ENCODE assay signal across 27 mouse cellular contexts in genomic region chr9:119028226-119029195, GRCm38 (mm10). TPM values are rescaled to one million over a fixed set of nuclear protein-coding genes. Genes with fewer than 3 reads are reported as not detected.
A peak's percentile ranks its signal among the peaks of the same experiment; 100 is the strongest.
DNase-seq lines count a peak whose midpoint lies in the region; ATAC-seq lines count a peak whose summit lies in the region.
"Had no signal": no experiment of that assay in that cellular context is flagged by ENCODE, and none has a peak within 500 bp of the region (broad histone marks: within the 10 kb centered on the region; RNA-seq: fewer than 3 reads in every experiment).

No protein-coding gene starts in this region.

- H3K4me1 ChIP-seq in liver, embryonic 15.5 days (replicated peaks) = peaks cover 4% of the 10 kb centered on the region; the same call in 1 of the 2 replicates
- H3K4me1 ChIP-seq in brown adipose tissue, adult 24 weeks (ENCODE audit: control insufficient read depth, insufficient read depth, insufficient read length, low read length) = peaks cover 33% of the 10 kb centered on the region

- H3K27ac ChIP-seq in liver, embryonic 15.5 days (replicated peaks) = 0 out of 2 replicates have a peak overlapping the region, but pooled peaks have one; percentile 2
- H3K27ac ChIP-seq in brown adipose tissue, adult 24 weeks (replicated peaks; ENCODE audit: low read depth, low read length) = peak overlapping the region; percentile 98
- H3K27ac ChIP-seq: embryonic facial prominence, embryonic 13.5 days; forebrain, embryonic 10.5 days; forebrain, embryonic 15.5 days; limb, embryonic 12.5 days; midbrain, embryonic 12.5 days; neural tube, embryonic 13.5 days had no signal

- H3K4me2 ChIP-seq in liver, embryonic 15.5 days = no peak overlapping the region
- H3K4me2 ChIP-seq: embryonic facial prominence, embryonic 13.5 days; forebrain, embryonic 15.5 days; limb, embryonic 12.5 days; liver, embryonic 11.5 days; midbrain, embryonic 12.5 days; neural tube, embryonic 13.5 days had no signal

- 76% methylated on average over 27 of the region's 27 CpGs for WGBS in liver, embryonic 15.5 days (ENCODE audit: insufficient replicate concordance)

- peak; percentile 12; the same call in 1 of the 2 replicates for ATAC-seq in liver, embryonic 15.5 days (ENCODE audit: insufficient read depth)
- ATAC-seq: CD4-positive, CD25-positive, alpha-beta regulatory T cell, adult 4 months; forebrain, embryonic 15.5 days; hindbrain, embryonic 16.5 days had no signal

- no peaks in the 10 kb centered on the region for H3K9me3 ChIP-seq in liver, embryonic 15.5 days (replicated peaks)
- H3K9me3 ChIP-seq: embryonic facial prominence, embryonic 13.5 days; forebrain, embryonic 10.5 days; forebrain, embryonic 15.5 days; limb, embryonic 12.5 days; megakaryocyte, embryonic 14.5 days; midbrain, embryonic 12.5 days; neural tube, embryonic 13.5 days had no signal

- no peak overlapping the region for H3K9ac ChIP-seq in liver, embryonic 15.5 days
- H3K9ac ChIP-seq: embryonic facial prominence, embryonic 13.5 days; forebrain, embryonic 15.5 days; limb, embryonic 12.5 days; liver, postnatal 0 days; midbrain, embryonic 12.5 days; neural tube, embryonic 13.5 days had no signal

- H3K4me3 ChIP-seq in liver, embryonic 15.5 days (replicated peaks) = no peak overlapping the region
- H3K4me3 ChIP-seq in brown adipose tissue, adult 24 weeks (ENCODE audit: insufficient read depth, low read depth, low read length) = no peak overlapping the region
- H3K4me3 ChIP-seq: embryonic facial prominence, embryonic 13.5 days; forebrain, embryonic 10.5 days; forebrain, embryonic 15.5 days; limb, embryonic 12.5 days; megakaryocyte, embryonic 14.5 days; midbrain, embryonic 12.5 days; myocyte; neural tube, embryonic 13.5 days had no signal

- intact Hi-C loops in heart, postnatal 14 days (cut with DNase I) = loop anchor here (1.0 kb wide), 1 partner anchor 107 kb away; no protein-coding TSS in a partner anchor

- peaks cover 3% of the 10 kb centered on the region for H3K36me3 ChIP-seq in liver, embryonic 15.5 days (replicated peaks)

- peak; percentile 63 for DNase-seq in adrenal gland, postnatal 14 days
- no peak for DNase-seq in adrenal gland, postnatal 25 days
- no peak for DNase-seq in liver
- DNase-seq in 416B (ENCODE audit: low read depth) = peak; percentile 44
- no peak for DNase-seq in MN1 (ENCODE audit: low spot score)
- DNase-seq in heart, postnatal 14 days = no peak
- DNase-seq: cerebellum, adult 18-20 months; cerebellum, postnatal 10 days; kidney, postnatal 4 days; liver, postnatal 0 days; lung, postnatal 14 days; right cerebral cortex, adult 18-20 months; spleen, adult 18-20 months; thymus, postnatal 14 days had no signal

- H3K27me3 ChIP-seq in liver, embryonic 15.5 days = no peaks in the 10 kb centered on the region
- H3K27me3 ChIP-seq: embryonic facial prominence, embryonic 13.5 days; forebrain, embryonic 15.5 days; limb, embryonic 12.5 days; megakaryocyte, embryonic 14.5 days; neural tube, embryonic 13.5 days had no signal

RNA-seq across cellular contexts. Expression of gene Vill, which starts 24.1 kb away (rescaled TPM):
- total RNA-seq in adrenal gland, postnatal 14 days (2021) = 2.2 and 2.3 TPM in 2 replicates
- total RNA-seq in adrenal gland, postnatal 25 days (2021) = 0.43 and 1.7 TPM in 2 replicates
- polyA plus RNA-seq in liver, embryonic 15.5 days (2015; fragmentation: Nextera tagmentation; extraction: Ambion mirVana) = 10.0 and 11.0 TPM in 2 replicates
- polyA plus RNA-seq in brown adipose tissue, adult 24 weeks (2012; ENCODE audit: insufficient read depth, insufficient read length, missing spikeins) = 1.8 TPM in 1 of 2 replicates, not detected in the other
- 1 to 10 TPM in 1 of 2 experiments, under 1 TPM in 1; 0.74 to 1.4 TPM for total RNA-seq in heart, postnatal 14 days (2021)

Comparison
In these comparisons a context has a peak if more than half of its experiments do, and no peak if none do; other contexts are left out.
1. DNase-seq: peak in adrenal gland, postnatal 14 days (single experiment) and 416B (single experiment); none in adrenal gland, postnatal 25 days (single experiment), liver (single experiment), MN1 (single experiment) and heart, postnatal 14 days (0 of 2).